Mouse (Mus musculus): ENCODE results near the gene Trim15.
"Not testable (repeated sequence)": the region's sequence is repeated elsewhere in the genome, so short reads cannot be mapped to it uniquely, and the experiment has no call there.

Gene Trim15

GRCm38 (mm10) chr17:36866719-36867527 is at the start of gene Trim15:
Trim15 (minus strand) TSS chr17:36867210.
- DNase-seq (ENCODE audit: low spot score in 2 of 2), result no peak

- peak; percentile 65 to 66 for DNase-seq (ENCODE audit: low spot score in 2 of 2)
Measured at GRCm38 (mm10) chr17:36915076-36915475, 48.1 kb upstream of the Trim15 start.

- DNase-seq (ENCODE audit: low spot score in 2 of 2), result peak; percentile 80 to 83
Measured at GRCm38 (mm10) chr17:36914108-36914507, 47.1 kb upstream of the Trim15 start.

- no peak for DNase-seq (ENCODE audit: low spot score in 2 of 2)
Measured at GRCm38 (mm10) chr17:36912031-36912430, 45.0 kb upstream of the Trim15 start.

- DNase-seq (ENCODE audit: low spot score in 2 of 2), result no peak
Measured at GRCm38 (mm10) chr17:36909802-36910201, 42.8 kb upstream of the Trim15 start.

GRCm38 (mm10) chr17:36908235-36908634 is 41.2 kb upstream of the Trim15 start:
- DNase-seq (ENCODE audit: low spot score in 2 of 2), result no peak

GRCm38 (mm10) chr17:36903651-36904050 is 36.6 kb upstream of the Trim15 start:
- no peak for DNase-seq (ENCODE audit: low spot score in 2 of 2)

- DNase-seq (ENCODE audit: low spot score in 2 of 2), result no peak
Measured at GRCm38 (mm10) chr17:36900691-36901090, 33.7 kb upstream of the Trim15 start.

GRCm38 (mm10) chr17:36900001-36900400 is 33.0 kb upstream of the Trim15 start:
- DNase-seq (ENCODE audit: low spot score in 2 of 2), result peak; percentile 43 to 47

- DNase-seq (ENCODE audit: low spot score in 2 of 2), result no peak
Measured at GRCm38 (mm10) chr17:36899376-36899775, 32.4 kb upstream of the Trim15 start.

GRCm38 (mm10) chr17:36897552-36898205 is 30.7 kb upstream of the Trim15 start, which contains the start of gene Trim31:
Trim31 (plus strand) TSS chr17:36898118.
- DNase-seq (ENCODE audit: low spot score in 2 of 2), result no peak

GRCm38 (mm10) chr17:36897065-36897464 is 30.1 kb upstream of the Trim15 start:
- no peak for DNase-seq (ENCODE audit: low spot score in 2 of 2)

GRCm38 (mm10) chr17:36896583-36896982 is 29.6 kb upstream of the Trim15 start:
- peak; percentile 41 to 46 for DNase-seq (ENCODE audit: low spot score in 2 of 2)

- DNase-seq (ENCODE audit: low spot score in 2 of 2), result no peak
Measured at GRCm38 (mm10) chr17:36893387-36893786, 26.4 kb upstream of the Trim15 start.

- peak; percentile 45 to 64 for DNase-seq (ENCODE audit: low spot score in 2 of 2)
Measured at GRCm38 (mm10) chr17:36892362-36892761, 25.4 kb upstream of the Trim15 start.

GRCm38 (mm10) chr17:36891496-36891895 is 24.5 kb upstream of the Trim15 start:
- not testable (repeated sequence) for DNase-seq (ENCODE audit: low spot score in 2 of 2)

GRCm38 (mm10) chr17:36890073-36890903 is 23.3 kb upstream of the Trim15 start, which contains the start of gene Trim40:
Trim40 (minus strand) TSS chr17:36890123.
- no peak for DNase-seq (ENCODE audit: low spot score in 2 of 2)

- DNase-seq (ENCODE audit: low spot score in 2 of 2), result no peak
Measured at GRCm38 (mm10) chr17:36885132-36885790, 18.3 kb upstream of the Trim15 start.

GRCm38 (mm10) chr17:36883350-36883749 is 16.3 kb upstream of the Trim15 start:
- no peak for DNase-seq (ENCODE audit: low spot score in 2 of 2)

- DNase-seq (ENCODE audit: low spot score in 2 of 2), result no peak
Measured at GRCm38 (mm10) chr17:36874636-36875035, 7.6 kb upstream of the Trim15 start.
